Mouse (Mus musculus) megakaryocyte progenitor cell, adult 5-6 weeks (primary cell): Measurements from ENCODE around the gene Chst8. TPM values are rescaled to one million over a fixed set of nuclear protein-coding genes. Genes with fewer than 3 reads are reported as not detected.

Experiments
- ATAC-seq: replicated peaks from 2 replicates; pipeline ENCODE4 v1.8.0; 2016; ENCODE audit warnings: mild to moderate bottlenecking, moderate TSS enrichment, inconsistent platforms; ENCODE audit not compliant: poor library complexity
- total RNA-seq, 2 experiments: library from RNA; stranded (forward) in 1 of 2; stranded (reverse) in 1 of 2; fragments of 157-497, 149-512 nt in 1 of 2; fragments of 200-1000 nt in 1 of 2; gene quantifications; 2 replicates each; pipeline versions ENCODE4 v1.2.3 to v1.2.4; 2015 to 2017

The Chst8 gene
- total RNA-seq, 2 experiments from 2014 or later: not detected

GRCm38 (mm10) chr7:34672916-34673315 is 139.6 kb downstream of the Chst8 start:
- ATAC-seq: no peak

- ATAC-seq: peak; percentile 95
Measured at GRCm38 (mm10) chr7:34671911-34672310, 140.6 kb downstream of the Chst8 start.

- ATAC-seq: no peak
Measured at GRCm38 (mm10) chr7:34670778-34671177, 141.7 kb downstream of the Chst8 start.

- no peak for ATAC-seq
Measured at GRCm38 (mm10) chr7:34669336-34669735, 143.2 kb downstream of the Chst8 start.

GRCm38 (mm10) chr7:34667874-34668273 is 144.6 kb downstream of the Chst8 start:
- ATAC-seq: no peak

GRCm38 (mm10) chr7:34663145-34663544 is 149.4 kb downstream of the Chst8 start:
- no peak for ATAC-seq

- no peak for ATAC-seq
Measured at GRCm38 (mm10) chr7:34662227-34662626, 150.3 kb downstream of the Chst8 start.

GRCm38 (mm10) chr7:34659386-34660085 is 153.0 kb downstream of the Chst8 start:
- ATAC-seq: no peak

- no peak for ATAC-seq
Measured at GRCm38 (mm10) chr7:34656632-34657031, 155.9 kb downstream of the Chst8 start, which contains the start of gene Kctd15. Gene Kctd15 (minus strand): TSS chr7:34656732.

- peak; percentile 83 for ATAC-seq
Measured at GRCm38 (mm10) chr7:34655086-34655839, 157.2 kb downstream of the Chst8 start.

- ATAC-seq: no peak
Measured at GRCm38 (mm10) chr7:34654441-34655085, 157.9 kb downstream of the Chst8 start.

- no peak for ATAC-seq
Measured at GRCm38 (mm10) chr7:34653731-34654440, 158.6 kb downstream of the Chst8 start.

GRCm38 (mm10) chr7:34652751-34653502 is 159.6 kb downstream of the Chst8 start:
- no peak for ATAC-seq

GRCm38 (mm10) chr7:34651381-34651780 is 161.1 kb downstream of the Chst8 start:
- no peak for ATAC-seq

GRCm38 (mm10) chr7:34647052-34647451 is 165.5 kb downstream of the Chst8 start:
- no peak for ATAC-seq

- ATAC-seq: no peak
Measured at GRCm38 (mm10) chr7:34646144-34646795, 166.2 kb downstream of the Chst8 start.

- no peak for ATAC-seq
Measured at GRCm38 (mm10) chr7:34645623-34646022, 166.9 kb downstream of the Chst8 start.

GRCm38 (mm10) chr7:34644591-34644990 is 167.9 kb downstream of the Chst8 start:
- no peak for ATAC-seq

- no peak for ATAC-seq
Measured at GRCm38 (mm10) chr7:34643329-34643728, 169.2 kb downstream of the Chst8 start.

GRCm38 (mm10) chr7:34641968-34642367 is 170.5 kb downstream of the Chst8 start:
- ATAC-seq: no peak
